Mouse (Mus musculus) B cell, adult 2 months (primary cell): ENCODE measurements around the gene Greb1.

Source experiments
- DNase-seq, 2 experiments: peaks; one replicate each; pipeline ENCODE4 v3.0.0; 2022

The Greb1 gene

DNA sequence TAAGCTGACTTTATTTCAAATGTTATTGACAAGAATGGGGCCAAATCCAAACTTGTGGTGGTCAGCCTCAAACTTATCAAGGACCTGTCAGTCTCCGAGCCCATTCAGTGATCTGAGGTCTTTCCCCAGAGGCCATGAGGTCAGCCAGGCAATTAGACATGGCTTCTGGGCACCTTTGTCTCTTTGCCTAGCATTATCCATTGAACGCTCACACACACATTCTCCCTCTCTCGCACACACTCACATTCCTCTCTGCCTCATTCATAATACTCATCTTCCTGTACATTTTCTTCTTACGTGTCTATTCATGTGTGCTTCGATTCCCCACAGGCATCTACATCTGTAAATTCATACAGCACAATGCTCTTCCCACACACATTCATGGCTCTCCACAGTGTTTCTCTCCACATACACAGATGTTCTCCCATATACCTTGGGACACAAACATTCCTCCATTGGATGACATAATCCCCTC lies 3.3 kb upstream of the Greb1 start:
- no peak for DNase-seq

DNA sequence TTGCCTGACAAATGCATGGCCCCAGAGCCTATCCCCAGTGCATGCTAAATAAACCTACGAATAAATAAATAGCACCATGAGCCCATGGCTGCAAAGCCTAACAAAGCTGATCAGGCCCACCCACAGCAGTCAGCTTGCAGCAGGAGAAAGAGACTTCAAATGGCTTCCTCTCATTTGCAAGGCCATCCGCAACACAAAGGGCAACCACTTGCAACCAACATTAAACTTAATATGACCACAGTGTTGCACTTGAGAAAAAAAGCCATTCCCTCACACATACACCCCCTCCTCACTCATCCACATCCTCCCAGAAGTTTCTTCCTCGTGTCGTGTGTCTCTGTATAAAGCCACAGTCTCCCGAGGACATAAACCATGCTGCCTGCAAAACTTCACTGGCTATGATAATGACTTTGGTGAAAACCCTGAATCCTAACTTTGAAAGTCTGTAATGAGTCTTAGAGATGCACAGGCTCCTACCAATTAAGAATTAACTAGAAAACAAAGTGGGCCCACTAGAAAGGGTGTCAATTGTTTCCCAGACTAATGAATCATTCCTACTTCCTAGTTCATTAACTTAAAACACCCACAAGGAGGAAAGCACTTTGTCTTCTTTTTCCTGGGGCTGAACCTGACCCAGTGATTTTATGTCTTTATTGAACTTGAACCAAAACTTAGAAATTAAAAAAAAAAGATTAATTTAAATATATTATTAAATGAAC lies 2.7 kb upstream of the Greb1 start:
- DNase-seq: no peak

DNA sequence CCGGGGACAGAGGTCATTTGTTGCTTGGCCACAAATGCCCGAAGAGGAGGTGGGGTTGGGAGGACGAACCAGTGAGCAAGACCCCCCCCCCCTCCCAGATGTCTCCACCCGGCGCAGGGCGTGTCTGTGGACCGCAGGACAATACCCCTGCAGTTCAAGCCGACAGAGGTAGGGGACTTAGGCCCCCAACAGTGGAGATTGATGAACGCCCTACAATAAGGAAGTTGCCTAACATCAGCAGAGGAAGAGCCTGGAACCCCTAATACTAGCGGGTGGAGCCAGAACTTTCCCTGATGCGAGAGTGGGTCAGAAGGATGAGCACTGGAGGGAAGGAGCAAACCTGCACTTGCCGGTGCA lies 251 bp upstream of the Greb1 start:
- no peak for DNase-seq

DNA sequence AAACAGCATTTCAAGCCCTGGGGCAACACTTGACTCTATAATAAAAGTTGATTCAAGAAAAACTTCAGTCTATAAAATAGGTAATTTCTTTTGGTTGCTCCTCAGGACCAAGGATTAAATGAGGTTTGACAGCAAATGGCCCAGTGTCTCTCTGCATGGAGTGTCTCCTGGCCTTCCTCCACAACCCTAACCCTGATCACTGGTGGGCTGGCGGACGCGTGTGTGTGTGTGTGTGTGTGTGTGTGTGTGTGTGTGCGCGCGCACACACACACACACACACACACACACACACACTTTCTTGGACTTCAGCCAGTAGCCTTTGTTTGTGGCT lies 793 bp downstream of the Greb1 start:
- no peak for DNase-seq

DNA sequence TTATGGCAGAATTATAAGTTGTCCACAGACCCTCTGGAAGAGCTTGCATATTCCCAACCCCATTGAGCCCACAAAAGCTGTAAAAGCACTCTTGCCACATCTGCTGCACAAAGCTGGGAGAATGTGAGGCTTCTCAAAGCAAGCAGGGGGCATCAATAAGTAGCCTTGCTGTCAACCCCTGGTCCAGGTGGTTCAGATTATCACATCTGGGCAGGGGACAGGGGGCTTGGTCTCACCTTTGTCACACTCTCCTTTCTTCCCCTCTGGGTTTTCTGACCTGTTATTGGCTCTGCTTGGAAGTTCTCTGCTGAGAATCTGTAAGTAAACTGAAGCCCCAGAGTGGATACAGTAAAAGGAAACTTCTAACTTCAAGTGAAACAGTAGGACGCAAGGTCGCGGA lies 1.8 kb downstream of the Greb1 start:
- DNase-seq: no peak

DNA sequence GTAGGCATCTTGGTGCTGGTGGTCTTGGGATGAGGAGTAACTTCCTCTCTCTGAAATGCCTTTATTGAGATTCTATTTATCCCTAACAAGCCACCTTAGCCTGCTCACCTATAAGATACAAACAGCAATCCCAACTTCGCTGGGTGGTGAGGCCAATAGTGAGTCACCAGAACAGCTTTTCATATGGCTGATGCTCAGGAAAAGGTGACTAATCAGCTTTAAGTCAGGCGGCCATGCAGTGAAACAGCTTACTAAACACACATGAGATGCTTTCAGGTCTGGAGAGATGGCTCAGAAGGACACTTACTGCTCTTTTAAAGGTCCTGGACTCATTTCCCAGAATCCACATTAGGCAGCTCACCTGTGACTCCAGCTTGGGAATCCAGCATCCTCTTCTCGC lies 4.9 kb downstream of the Greb1 start:
- DNase-seq: no peak

DNA sequence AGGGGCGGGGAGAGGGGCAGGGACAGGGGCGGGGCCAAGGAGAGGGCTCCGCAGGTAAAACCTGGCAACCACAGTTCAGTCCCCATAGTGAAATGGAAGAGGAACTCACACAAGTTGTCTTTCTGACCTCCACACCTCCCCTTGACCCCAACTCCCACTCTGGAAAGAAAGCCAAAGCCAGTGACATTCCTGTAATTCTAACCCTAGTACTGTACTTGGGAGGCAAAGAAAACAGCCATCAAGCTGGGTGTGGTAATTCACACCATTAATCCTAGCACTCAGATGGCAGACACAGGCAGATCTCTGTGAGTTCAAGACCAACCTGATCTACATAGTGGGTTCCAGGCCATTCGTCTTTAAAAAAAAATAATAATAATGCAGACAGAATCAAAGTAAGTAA lies 7.3 kb downstream of the Greb1 start:
- DNase-seq: no peak

DNA sequence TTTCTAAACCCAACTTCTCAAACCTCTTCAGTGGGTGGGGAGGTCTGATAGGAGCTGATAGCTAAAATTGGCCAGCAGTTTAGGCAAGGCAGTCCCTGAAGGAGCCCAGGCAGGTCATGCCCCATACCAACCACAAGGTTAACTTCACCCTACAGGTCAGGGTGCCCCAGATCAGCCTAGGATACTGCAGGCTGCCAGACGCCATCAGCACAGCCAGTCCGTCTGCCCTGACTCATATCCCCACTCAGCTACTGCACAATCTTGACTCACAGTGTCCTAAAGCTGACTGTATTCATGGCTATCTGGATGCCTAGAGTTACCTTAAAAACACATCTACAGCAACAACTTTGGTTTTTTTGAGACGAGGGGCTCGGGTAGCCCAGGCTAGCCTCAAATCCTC lies 10.2 kb downstream of the Greb1 start:
- DNase-seq: no peak

DNA sequence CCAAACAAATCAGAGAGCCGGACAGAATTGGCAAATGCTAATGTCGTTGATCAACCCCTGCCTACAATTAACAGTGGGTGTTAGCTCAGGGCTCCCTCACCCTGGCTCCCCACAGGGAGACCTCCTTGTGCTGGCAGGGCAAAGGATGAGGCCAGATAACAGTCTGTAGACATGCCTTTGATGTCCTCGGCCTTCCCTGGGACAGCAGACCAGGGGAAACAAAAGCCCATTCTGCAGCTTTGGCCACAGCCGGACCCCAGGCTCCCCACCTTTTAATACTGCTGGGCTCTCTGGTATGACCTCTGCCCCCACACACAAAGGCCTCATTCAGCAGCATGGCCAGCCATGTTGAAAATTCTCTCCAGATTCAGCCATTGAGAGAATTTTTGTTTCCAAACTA lies 10.9 kb downstream of the Greb1 start:
- no peak for DNase-seq

DNA sequence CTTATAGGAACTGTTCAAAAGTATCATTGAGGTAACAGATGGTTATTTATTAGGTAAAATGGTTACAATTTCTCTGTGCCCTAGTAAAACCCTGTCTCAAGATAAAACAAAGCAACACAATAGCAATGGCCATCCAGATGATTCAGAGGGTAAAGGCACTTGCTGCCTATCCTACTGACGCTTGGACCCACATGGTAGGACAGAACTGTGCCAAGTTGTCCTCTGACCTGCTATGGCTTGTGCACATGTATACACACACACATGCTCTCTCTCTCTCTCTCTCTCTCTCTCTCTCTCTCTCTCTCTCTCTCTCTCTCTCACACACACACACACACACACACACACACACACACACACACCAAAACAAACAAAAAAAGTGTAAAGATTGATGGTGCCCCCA lies 11.5 kb downstream of the Greb1 start:
- no peak for DNase-seq

DNA sequence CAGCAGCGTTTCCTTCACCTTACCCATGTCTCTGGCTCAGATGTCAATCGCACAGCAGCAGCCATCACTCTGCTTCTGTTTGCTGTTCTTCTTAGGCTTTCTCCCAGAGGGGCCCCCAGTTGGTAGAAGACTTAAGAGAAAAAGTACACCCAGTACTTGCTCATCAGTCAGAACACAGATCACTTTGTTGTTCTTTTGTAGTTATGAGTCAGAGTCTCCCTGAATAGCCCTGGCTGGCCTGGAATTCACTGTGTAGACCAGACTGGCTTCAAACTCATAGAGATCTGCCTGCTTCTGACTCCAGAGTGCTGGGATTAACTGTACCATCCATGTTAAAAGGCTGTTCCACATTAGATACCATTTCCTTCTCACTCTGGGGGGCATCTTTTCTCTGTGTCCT lies 12.1 kb downstream of the Greb1 start:
- DNase-seq: no peak

DNA sequence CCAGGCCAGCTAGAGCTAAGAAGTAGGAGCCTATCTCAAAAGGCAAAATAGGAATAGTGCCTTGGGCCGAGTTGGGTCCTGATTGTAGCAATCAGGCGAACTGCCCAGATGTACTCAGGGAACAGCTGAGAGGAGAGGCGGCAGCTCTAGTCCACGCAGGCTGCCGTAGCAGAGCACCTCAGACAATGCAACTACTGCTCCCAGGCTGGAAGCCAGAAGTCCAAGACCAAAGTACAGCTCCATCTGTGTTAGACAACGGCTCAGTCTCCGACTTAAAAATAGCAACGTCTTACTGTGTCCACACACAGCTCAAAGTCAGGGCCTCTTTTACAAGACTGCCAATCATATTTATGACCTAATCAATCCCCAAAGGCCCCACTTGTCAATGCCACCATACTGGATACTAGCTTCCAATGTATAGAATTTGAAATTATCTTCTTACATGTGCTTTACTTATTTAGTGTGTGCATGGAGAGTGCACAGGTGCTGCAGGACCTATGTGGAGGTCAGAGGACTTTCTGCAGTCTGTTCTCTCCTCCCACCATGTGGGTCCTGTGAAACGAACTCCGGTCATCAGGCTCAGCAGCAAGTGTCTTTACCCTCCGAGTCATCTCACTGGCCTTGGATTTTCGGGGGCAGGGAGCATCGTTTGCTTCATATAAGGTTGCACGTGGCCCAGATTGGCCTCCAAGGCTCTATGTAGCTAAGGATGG lies 19.5 kb downstream of the Greb1 start:
- DNase-seq: no peak

DNA sequence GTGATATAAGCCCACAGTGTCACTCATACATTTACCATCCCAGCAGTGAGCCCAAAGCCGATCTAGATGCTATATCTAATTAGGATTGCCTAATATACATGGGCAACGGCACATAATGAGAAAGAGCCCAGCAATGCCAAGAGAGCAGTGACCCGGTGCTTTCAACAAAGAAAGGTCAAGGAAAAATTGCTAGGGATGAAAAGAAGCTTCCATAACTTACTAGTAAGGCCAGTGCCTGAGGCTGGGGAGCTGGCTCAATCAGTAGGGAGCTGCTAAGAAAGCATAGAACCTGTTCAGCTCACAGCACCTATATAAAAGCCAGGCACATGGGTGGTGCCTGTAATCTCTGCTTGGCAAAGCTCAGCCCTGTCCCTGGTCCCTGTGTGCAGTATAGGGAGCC lies 20.4 kb downstream of the Greb1 start:
- DNase-seq: no peak

DNA sequence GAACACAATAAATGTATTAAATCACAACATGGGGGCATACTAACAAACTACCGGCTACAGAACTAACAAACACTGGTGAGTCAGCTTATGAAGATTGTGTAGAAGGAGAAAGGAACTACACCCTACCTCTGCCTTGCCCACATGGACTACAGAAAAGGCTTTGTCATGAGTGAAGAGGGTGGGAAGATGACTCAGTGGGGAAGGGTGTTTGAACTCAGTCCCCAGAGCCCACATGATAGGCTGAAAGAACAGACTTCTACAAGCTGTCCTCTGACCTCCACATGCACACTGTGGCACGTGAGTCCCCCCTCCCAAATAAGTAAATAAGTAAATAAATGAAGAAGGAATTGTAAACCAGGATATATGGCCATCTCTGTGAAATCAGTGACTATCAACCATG lies 21.5 kb downstream of the Greb1 start:
- DNase-seq: no peak

DNA sequence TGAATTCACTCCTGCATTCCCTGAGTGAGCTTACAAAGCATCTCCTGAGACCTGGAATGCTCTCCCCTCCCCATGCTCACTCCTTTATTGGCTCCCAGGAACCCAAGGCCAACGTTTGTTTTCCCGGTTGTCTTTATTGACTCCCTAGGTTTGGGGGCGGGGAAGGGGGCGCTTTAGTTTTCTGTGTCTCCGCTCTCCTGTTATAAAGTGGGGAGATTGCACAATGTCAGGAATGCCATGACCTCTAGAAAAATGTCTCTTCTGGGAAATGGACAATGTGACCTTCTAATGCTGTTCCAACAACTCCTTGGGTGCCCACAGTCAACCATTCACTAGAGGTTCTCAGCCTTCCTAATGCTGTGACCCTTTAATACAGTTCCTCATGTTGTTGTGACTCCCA lies 22.2 kb downstream of the Greb1 start:
- DNase-seq: no peak

DNA sequence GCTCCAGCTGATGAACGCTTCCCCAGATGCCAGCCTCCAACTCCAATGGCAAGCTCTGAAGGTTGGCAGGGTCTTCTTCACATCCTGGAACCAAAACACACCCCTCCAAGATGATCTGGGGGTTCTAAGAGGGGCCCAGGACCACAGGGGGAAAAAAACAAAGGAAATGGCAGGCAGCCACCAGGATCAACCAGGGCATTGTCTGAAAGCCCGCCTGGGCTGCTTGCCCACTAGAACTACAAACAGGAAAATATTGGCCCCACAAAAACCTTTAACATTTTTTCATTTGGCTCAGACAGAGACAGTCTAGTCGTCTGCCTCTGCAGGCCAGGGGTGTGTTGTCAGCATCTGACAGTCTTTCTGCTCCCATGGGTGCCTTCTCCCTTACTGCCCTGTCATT lies 25.3 kb downstream of the Greb1 start:
- DNase-seq: no peak

DNA sequence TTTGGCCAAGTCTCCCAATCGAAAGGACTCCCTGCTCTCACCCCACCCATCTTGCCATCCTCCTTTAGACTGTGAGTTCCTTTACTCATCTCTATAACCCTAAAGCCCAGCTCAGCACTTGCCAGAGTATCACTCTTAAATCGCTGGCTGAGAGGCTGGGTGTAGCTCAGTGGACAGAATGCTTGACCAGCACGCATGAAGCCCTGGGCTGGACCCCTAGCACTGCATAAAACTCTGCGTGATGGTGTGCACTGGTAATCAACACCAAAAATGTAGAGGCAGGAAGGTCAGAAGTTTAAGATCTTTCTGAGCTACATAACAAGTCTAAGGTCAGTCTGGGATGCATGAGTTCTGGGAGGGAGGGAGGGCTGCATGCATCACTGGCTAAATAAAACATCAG lies 26.1 kb downstream of the Greb1 start:
- no peak for DNase-seq

DNA sequence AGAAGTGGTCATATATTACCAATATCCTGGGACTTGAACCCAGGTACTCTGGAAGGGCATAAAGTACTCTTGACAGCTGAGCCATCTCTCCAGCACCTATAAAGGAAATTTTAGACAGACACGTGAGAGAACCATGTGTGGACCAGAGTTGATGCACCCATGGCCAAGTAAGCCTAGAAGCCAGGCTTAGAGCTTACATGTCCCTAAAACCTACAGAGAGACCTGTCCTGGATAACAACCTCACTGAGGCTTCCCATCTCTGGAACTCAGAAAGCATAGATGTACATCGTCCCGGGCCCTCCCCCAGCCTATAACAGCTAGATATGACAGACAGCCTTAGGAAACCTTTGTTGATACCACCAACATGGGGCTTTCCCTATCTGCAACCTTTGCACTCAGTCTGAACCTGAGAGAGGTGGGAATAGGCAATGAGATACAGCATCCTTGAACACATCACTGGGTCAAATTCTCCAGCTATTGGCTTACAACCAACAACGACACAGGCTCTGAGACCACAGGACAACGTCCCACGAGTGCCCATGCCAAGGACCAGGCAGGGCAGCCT lies 31.0 kb downstream of the Greb1 start:
- no peak for DNase-seq

DNA sequence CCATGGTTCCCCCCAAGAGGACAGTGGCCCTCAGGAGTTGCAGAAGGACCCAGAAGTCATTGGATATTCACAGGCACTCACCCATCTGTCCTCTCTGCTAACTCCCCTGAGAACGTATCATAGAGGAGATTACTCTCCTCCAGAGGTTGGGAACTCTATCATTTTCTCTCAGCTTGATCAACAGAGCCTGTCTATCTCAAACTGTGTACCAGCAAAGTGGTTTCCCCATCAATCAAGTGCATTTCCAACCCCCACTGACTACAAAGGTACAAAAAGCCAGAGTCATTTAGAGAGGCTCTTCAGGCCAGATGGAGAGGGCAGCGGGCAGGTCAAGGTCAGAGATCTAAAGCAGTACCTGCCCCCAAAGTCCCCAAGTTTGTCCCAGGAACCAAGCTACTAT lies 32.0 kb downstream of the Greb1 start:
- DNase-seq: no peak

DNA sequence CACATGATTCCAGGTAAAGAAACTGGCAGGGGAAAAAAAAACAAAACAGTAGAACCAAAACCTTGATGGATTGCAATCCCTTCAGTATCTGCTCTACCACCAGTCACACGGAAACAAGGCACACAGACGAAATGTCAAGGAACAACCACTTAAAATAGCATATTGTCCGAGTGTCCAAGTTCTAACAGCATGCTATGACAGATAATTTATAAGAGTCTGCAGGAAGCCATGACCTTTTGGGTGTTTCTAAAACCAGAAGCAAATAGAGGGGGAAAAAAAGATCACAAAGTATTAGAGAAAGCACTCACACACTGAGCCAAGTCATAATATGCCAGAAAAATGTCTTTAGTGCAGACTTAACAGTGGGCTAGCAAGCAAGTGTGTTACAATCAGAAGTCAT lies 32.4 kb downstream of the Greb1 start:
- no peak for DNase-seq

DNA sequence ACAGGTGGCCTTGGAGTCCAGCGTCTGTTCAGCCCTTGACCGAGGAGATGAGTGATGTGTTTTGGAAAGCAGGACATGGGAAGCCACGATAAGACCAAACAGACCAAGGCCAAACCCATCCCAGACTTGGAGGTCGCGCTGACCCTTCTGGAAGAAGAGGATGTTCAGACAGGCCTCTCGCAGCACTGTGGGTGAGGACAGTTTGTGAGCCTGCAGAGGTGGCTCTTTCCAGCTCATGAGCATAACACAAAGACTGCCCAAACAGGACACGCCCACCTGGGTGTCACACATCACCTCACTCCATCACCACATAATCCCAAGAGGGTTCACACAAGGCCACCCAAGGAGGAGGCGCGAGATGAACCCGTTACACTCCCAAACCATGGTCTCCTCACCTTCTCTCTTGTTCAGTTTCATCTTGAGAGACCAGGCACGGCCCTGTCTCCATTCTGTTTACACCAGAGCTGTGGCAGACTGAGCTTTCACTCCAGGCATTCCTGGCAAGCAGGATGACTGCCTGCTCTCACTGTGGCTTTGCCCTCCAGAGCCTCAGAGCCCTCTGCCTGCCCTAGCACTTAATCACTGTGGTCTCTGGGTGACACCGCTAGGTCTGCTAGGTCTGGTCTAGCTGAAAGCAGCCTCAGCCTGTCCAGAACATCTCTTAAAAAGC lies 35.8 kb downstream of the Greb1 start:
- DNase-seq: peak; percentile 4 to 16

DNA sequence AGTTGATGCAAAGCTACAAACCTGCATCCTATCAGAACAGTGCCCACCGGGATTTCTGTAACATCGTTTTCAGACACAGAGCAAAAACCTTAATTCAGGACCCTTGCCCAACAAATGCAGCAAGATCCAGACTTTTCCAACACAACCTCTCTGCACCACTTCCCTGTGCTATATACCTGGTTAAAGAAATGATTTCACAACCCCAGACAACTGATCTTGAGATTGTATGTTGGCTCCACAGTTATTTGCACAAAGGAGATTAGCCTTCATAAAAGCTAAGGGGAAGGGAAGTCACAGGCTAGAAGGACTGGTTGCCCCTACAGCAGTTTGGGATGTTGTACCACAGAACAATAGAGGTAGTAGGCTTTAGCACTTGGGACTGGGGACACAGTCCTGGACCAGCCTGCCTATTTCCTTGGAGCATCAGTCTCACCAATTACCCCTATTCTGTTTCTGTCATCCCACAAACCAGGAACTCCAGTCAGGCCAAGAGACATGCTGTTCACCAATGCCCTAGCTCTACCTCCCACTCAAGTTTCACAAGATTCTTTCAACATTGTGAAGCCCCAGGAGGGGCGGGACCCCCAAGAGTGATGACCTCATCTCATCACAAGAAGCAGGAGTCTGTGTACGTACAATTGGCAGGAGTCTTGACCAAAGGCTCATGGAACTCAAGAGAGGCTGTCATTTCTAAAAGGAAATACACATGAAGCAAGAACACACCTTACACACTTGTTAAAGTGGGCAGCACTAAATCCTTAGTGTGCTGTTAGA lies 36.9 kb downstream of the Greb1 start:
- no peak for DNase-seq

DNA sequence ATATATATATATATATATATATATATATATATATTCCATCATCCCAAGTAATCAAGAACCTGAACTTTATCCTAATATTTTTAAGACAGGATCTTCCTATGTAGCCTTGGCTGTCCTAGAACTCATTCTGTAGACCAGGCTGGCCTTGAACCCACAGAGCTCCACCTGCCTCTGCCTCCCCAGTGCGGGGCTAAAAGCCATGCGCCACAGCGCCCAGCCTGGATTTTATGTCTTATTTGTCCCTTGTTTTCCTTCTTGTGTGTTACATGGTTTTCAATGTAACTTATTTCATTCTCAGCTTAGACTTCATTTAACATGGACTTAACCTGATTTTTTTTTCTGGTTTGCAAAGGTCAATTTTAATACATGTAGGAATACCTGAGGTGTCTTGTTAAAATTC lies 39.2 kb downstream of the Greb1 start:
- no peak for DNase-seq
